8 mouse cellular contexts compared by ENCODE assay signal in the genomic region with DNA sequence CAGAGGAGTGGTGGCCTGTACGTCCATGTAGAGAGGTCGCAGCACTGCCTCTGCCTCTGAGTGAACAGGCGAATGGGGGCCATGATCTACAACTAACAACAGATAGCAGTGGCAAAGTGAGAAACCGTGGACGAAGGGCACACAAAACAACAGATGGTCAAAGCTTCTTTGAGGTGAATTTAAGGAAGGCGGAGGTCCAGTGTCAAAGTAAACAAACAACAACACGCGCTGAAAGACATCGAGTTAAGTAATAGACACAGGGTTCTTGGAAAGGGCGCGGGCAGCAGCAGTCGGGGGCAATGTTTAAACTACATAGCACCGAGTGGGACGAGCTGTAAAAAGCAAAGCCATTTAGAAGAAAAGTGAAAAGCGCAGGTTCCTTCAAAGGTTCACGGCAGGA. TPM values are rescaled to one million over a fixed set of nuclear protein-coding genes. Genes with fewer than 3 reads are reported as not detected.
A peak's percentile ranks its signal among the peaks of the same experiment; 100 is the strongest.
DNase-seq lines count a peak whose midpoint lies in the region; ATAC-seq lines count a peak whose summit lies in the region.

No protein-coding gene starts in this region.

- under 1% methylated on average over 16 of the region's 16 CpGs for WGBS in kidney, embryonic 14.5 days
- 2% methylated on average over 16 of the region's 16 CpGs for WGBS in hindbrain, embryonic 10.5 days

- peak overlapping the region; percentile 87 for H3K4me3 ChIP-seq in kidney, embryonic 14.5 days (ENCODE audit: low read length)
- peak overlapping the region; percentile 78 for H3K4me3 ChIP-seq in hindbrain, embryonic 10.5 days
- peak overlapping the region; percentile 92 for H3K4me3 ChIP-seq in megakaryocyte, embryonic 14.5 days (replicated peaks)

- DNase-seq in kidney, adult 8-10 months = no peak
- DNase-seq in c-Kit-negative CD71-positive TER-119-positive erythroid progenitor cells, embryonic 14.5 days (ENCODE audit: low read depth, low spot score) = peak; percentile 32
- DNase-seq in hindbrain, embryonic 10.5 days (ENCODE audit: low spot score) = no peak
- no peak for DNase-seq in thymus, postnatal 10 days (ENCODE audit: low spot score in 2 of 2)
- no peak for DNase-seq in spleen, postnatal 36 days (ENCODE audit: low spot score in 2 of 2)

- H3K9me3 ChIP-seq in kidney, embryonic 14.5 days (ENCODE audit: control insufficient read depth, low read length) = no peaks in the 10 kb centered on the region
- H3K9me3 ChIP-seq in hindbrain, embryonic 10.5 days = no peaks in the 10 kb centered on the region
- H3K9me3 ChIP-seq in megakaryocyte, embryonic 14.5 days = 0 out of 2 replicates have a peak, but pooled peaks cover 3% of the 10 kb centered on the region

- peaks cover 22% of the 10 kb centered on the region for H3K36me3 ChIP-seq in kidney, embryonic 14.5 days (ENCODE audit: control insufficient read depth, insufficient read depth, low read length)
- peaks cover 54% of the 10 kb centered on the region for H3K36me3 ChIP-seq in hindbrain, embryonic 10.5 days
- peaks cover 56% of the 10 kb centered on the region for H3K36me3 ChIP-seq in megakaryocyte, embryonic 14.5 days (replicated peaks; ENCODE audit: low read length)

- peak overlapping the region; percentile 75 for H3K4me2 ChIP-seq in kidney, embryonic 14.5 days (replicated peaks; ENCODE audit: low read depth, low read length)

- H3K9ac ChIP-seq in kidney, embryonic 14.5 days (ENCODE audit: low read depth, low read length) = peak overlapping the region; percentile 92

- H3K4me1 ChIP-seq in kidney, embryonic 14.5 days (ENCODE audit: control insufficient read depth, insufficient read depth, low read length) = peaks cover 15% of the 10 kb centered on the region
- peaks cover 19% of the 10 kb centered on the region for H3K4me1 ChIP-seq in hindbrain, embryonic 10.5 days (replicated peaks)
- peaks cover 41% of the 10 kb centered on the region for H3K4me1 ChIP-seq in megakaryocyte, embryonic 14.5 days

- H3K27ac ChIP-seq in kidney, embryonic 14.5 days (ENCODE audit: low read depth, low read length) = peak overlapping the region; percentile 97
- H3K27ac ChIP-seq in hindbrain, embryonic 10.5 days = peak overlapping the region; percentile 92

- H3K27me3 ChIP-seq in kidney, embryonic 14.5 days (ENCODE audit: control insufficient read depth, insufficient read depth, low read length) = no peaks in the 10 kb centered on the region
- no peaks in the 10 kb centered on the region for H3K27me3 ChIP-seq in hindbrain, embryonic 10.5 days (ENCODE audit: insufficient read depth, poor library complexity, severe bottlenecking)
- H3K27me3 ChIP-seq in megakaryocyte, embryonic 14.5 days (replicated peaks) = no peaks in the 10 kb centered on the region

- no peak for ATAC-seq in kidney, embryonic 14.5 days (ENCODE audit: low FRiP score, low TSS enrichment)
- ATAC-seq in monocyte, adult 5-6 weeks (replicated peaks; ENCODE audit: insufficient number of reproducible peaks, low FRiP score, low TSS enrichment, poor library complexity, severe bottlenecking) = no peak

RNA-seq across cellular contexts. Expression of a gene that starts 0.5 kb away (rescaled TPM):
- polyA plus RNA-seq in kidney, embryonic 14.5 days (2014; fragmentation: Nextera tagmentation; extraction: Ambion mirVana) = 417 and 550 TPM in 2 replicates
- 438 and 481 TPM in 2 replicates for polyA plus RNA-seq in hindbrain, embryonic 10.5 days (2016; fragmentation: Nextera tagmentation; extraction: Ambion mirVana)
- polyA plus RNA-seq in megakaryocyte, embryonic 14.5 days (2012; ENCODE audit: insufficient read depth, low replicate concordance) = 248 and 453 TPM in 2 replicates
- 9.1 to 25.0 TPM (median 10.2 TPM) in 3 replicates for total RNA-seq in monocyte, adult 5-6 weeks (2017)

RNA-seq across cellular contexts. Expression of a gene that starts 0.6 kb away (rescaled TPM):
- 40.8 and 44.6 TPM in 2 replicates for polyA plus RNA-seq in kidney, embryonic 14.5 days (2014; fragmentation: Nextera tagmentation; extraction: Ambion mirVana)
- 41.6 and 43.5 TPM in 2 replicates for polyA plus RNA-seq in hindbrain, embryonic 10.5 days (2016; fragmentation: Nextera tagmentation; extraction: Ambion mirVana)
- 5.4 and 12.7 TPM in 2 replicates for polyA plus RNA-seq in megakaryocyte, embryonic 14.5 days (2012; ENCODE audit: insufficient read depth, low replicate concordance)
- 28.1 to 50.8 TPM (median 31.0 TPM) in 3 replicates for total RNA-seq in monocyte, adult 5-6 weeks (2017)

RNA-seq across cellular contexts. Expression of a gene that starts 16.5 kb away (rescaled TPM):
- 3.4 and 13.2 TPM in 2 replicates for polyA plus RNA-seq in kidney, embryonic 14.5 days (2014; fragmentation: Nextera tagmentation; extraction: Ambion mirVana)
- polyA plus RNA-seq in hindbrain, embryonic 10.5 days (2016; fragmentation: Nextera tagmentation; extraction: Ambion mirVana) = 22.5 and 27.2 TPM in 2 replicates
- polyA plus RNA-seq in megakaryocyte, embryonic 14.5 days (2012; ENCODE audit: insufficient read depth, low replicate concordance) = not detected in 2 replicates
- total RNA-seq in monocyte, adult 5-6 weeks (2017) = 22.3 to 33.9 TPM (median 24.9 TPM) in 3 replicates

RNA-seq across cellular contexts. Expression of a gene that starts 31.6 kb away (rescaled TPM):
- polyA plus RNA-seq in kidney, embryonic 14.5 days (2014; fragmentation: Nextera tagmentation; extraction: Ambion mirVana) = 15.5 and 37.2 TPM in 2 replicates
- 42.6 and 47.4 TPM in 2 replicates for polyA plus RNA-seq in hindbrain, embryonic 10.5 days (2016; fragmentation: Nextera tagmentation; extraction: Ambion mirVana)
- polyA plus RNA-seq in megakaryocyte, embryonic 14.5 days (2012; ENCODE audit: insufficient read depth, low replicate concordance) = 2.3 and 7.1 TPM in 2 replicates
- total RNA-seq in monocyte, adult 5-6 weeks (2017) = 11.0 to 22.7 TPM (median 13.0 TPM) in 3 replicates

RNA-seq across cellular contexts. Expression of a gene that starts 31.6 kb away (rescaled TPM):
- 39.6 and 57.5 TPM in 2 replicates for polyA plus RNA-seq in kidney, embryonic 14.5 days (2014; fragmentation: Nextera tagmentation; extraction: Ambion mirVana)
- polyA plus RNA-seq in hindbrain, embryonic 10.5 days (2016; fragmentation: Nextera tagmentation; extraction: Ambion mirVana) = 51.4 and 68.0 TPM in 2 replicates
- 17.2 and 27.7 TPM in 2 replicates for polyA plus RNA-seq in megakaryocyte, embryonic 14.5 days (2012; ENCODE audit: insufficient read depth, low replicate concordance)
- 33.8 to 71.0 TPM (median 55.8 TPM) in 3 replicates for total RNA-seq in monocyte, adult 5-6 weeks (2017)
